Mouse (Mus musculus) midbrain, embryonic 16.5 days (tissue): Measurements from ENCODE around the gene Gin1. TPM values are rescaled to one million over a fixed set of nuclear protein-coding genes. Genes with fewer than 3 reads are reported as not detected.

Source experiments
- ATAC-seq: fragments of 200-750 bp; cut with Nextera tagmentation; 2 replicates; pipeline ENCODE4 v1.8.0; 2017; ENCODE audit warnings: moderate TSS enrichment
- H3K27ac ChIP-seq: fragments of 300-500 bp; sonication (generic); 2 replicates; pipeline ENCODE4 v1.5.1; 2014; ENCODE audit warnings: mild to moderate bottlenecking, low read length, mixed read lengths
- H3K27me3 ChIP-seq: fragments of 300-500 bp; sonication (generic); 2 replicates; pipeline ENCODE4 v1.6.1; 2014; ENCODE audit warnings: low read depth, low read length, mixed read lengths; ENCODE audit not compliant: control insufficient read depth, insufficient read depth
- H3K36me3 ChIP-seq: fragments of 300-500 bp; sonication (generic); 2 replicates; pipeline ENCODE4 v1.6.1; 2014; ENCODE audit warnings: mild to moderate bottlenecking, low read length, moderate library complexity, mixed read lengths; ENCODE audit not compliant: control insufficient read depth, insufficient read depth
- H3K4me1 ChIP-seq: fragments of 300-500 bp; sonication (generic); 2 replicates; pipeline ENCODE4 v1.6.1; 2014; ENCODE audit warnings: mild to moderate bottlenecking, low read length, mixed read lengths; ENCODE audit not compliant: control insufficient read depth, insufficient read depth
- H3K4me2 ChIP-seq: fragments of 300-500 bp; sonication (generic); 2 replicates; pipeline ENCODE4 v1.6.1; 2014; ENCODE audit warnings: mild to moderate bottlenecking, low read length, mixed read lengths
- H3K4me3 ChIP-seq: fragments of 300-500 bp; sonication (generic); 2 replicates; pipeline ENCODE4 v1.5.1; 2014; ENCODE audit warnings: low read depth, mild to moderate bottlenecking, low read length, moderate library complexity, mixed read lengths
- H3K9ac ChIP-seq: fragments of 300-500 bp; sonication (generic); 2 replicates; pipeline ENCODE4 v1.6.1; 2014; ENCODE audit warnings: low read depth, low read length, mixed read lengths
- H3K9me3 ChIP-seq: fragments of 300-500 bp; sonication (generic); replicated peaks from 2 replicates; pipeline ENCODE4 v1.6.1; 2014; ENCODE audit warnings: mild to moderate bottlenecking, low read length, mixed read lengths; ENCODE audit not compliant: control insufficient read depth, poor library complexity, severe bottlenecking
- WGBS: fragments of 180-500 bp; shearing (Covaris S2); extraction: QIAGEN DNeasy Blood & Tissue Kit; methylation state at CpG from one replicate; pipeline ENCODE4 v1.1.7; 2014; 5-methylcytosine and 5-hydroxymethylcytosine counted together
- polyA plus RNA-seq: library from polyadenylated mRNA; unstranded; fragments of >200 nt; fragmentation: Nextera tagmentation; extraction: Ambion mirVana; gene quantifications from 2 replicates; pipeline ENCODE4 v1.2.1, GENCODE M21; 2015

Gin1 gene
- polyA plus RNA-seq, 1 experiment from 2014 or later, result 13.5 TPM

DNA sequence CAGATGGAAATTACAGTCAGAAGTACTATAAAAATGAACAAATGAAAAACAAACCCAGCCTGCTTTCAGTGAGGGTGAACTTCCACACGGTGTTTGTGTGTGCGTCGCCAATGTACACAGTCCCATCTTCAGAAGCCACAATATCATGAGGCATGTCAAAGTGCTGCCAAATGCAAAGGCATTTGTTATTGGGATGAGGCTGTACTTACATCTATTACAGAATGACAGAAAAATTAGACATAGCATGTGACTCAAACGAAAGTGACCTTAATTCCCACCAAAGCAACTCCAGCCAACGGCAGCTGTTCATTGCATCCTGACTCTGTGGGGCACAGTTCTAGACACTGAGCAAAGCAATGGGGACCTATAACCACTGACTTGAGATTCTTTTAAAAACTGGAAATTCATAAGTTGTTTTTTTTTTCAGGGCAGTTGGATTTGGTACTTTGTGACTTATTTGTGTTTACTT is 64.4 kb downstream of the Gin1 start:
- no peak overlapping the region for H3K9ac ChIP-seq
- H3K9me3 ChIP-seq, result no peaks in the 10 kb centered on the region
- no peak overlapping the region for H3K4me2 ChIP-seq
- peaks cover 11% of the 10 kb centered on the region for H3K36me3 ChIP-seq
- H3K4me1 ChIP-seq, result no peaks in the 10 kb centered on the region
- 80% methylated on average over 5 of the region's 5 CpGs for WGBS
- no peaks in the 10 kb centered on the region for H3K27me3 ChIP-seq
- ATAC-seq, result no peak
- no peak overlapping the region for H3K4me3 ChIP-seq
- H3K27ac ChIP-seq, result no peak overlapping the region

Other genes with a start within 250 kb of the Gin1 start
- 64.9 and 75.9 TPM in 2 replicates for gene D1Ertd622e, start 108.1 kb upstream of the Gin1 start, polyA plus RNA-seq
- 62.8 and 70.1 TPM in 2 replicates for gene Ppip5k2, start 239 bp downstream of the Gin1 start, polyA plus RNA-seq